Mouse (Mus musculus): ENCODE data around the gene 1700031F05Rik. TPM values are rescaled to one million over a fixed set of nuclear protein-coding genes. Genes with fewer than 3 reads are reported as not detected.
"Not testable (repeated sequence)": the region's sequence is repeated elsewhere in the genome, so short reads cannot be mapped to it uniquely, and the experiment has no call there.

Gene 1700031F05Rik
- not detected in 2 replicates for polyA plus RNA-seq (2015; fragmentation: Nextera tagmentation; extraction: Ambion mirVana)

DNA sequence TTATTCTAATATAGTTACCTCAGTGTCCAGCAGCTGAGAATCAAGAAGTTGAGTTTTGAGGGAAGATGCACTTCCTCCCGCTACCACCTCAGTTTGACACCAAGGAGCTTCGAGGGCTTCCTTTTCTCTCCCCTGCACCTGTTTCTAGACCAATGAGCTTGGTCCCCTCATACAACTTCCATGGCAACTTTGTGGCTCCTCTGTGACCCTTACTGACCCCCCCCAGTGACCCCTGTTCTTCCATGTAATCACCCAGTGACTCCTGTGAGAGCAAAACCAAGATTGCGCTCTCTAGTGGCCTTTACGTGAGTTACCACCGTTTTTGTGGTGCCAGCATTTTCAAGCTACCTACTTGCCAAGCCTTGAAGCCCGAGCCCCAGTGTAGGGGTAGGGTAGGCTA is at the start of gene 1700031F05Rik:
TSS of gene 1700031F05Rik (minus strand) at position 101 of the 400 bp plus-strand sequence.
- no peak for ATAC-seq (ENCODE audit: low FRiP score)
- no peak within 1 kb of the TSS for H3K27ac ChIP-seq
- H3K9ac ChIP-seq: no peak within 1 kb of the TSS
- no peak within 1 kb of the TSS for H3K4me2 ChIP-seq
- H3K27me3 ChIP-seq: 0 out of 2 replicates have a peak, but pooled peaks cover 3% of the 10 kb centered on the region
- H3K36me3 ChIP-seq: no peaks in the 10 kb centered on the region
- no peaks in the 10 kb centered on the region for H3K4me1 ChIP-seq (replicated peaks)
- H3K4me3 ChIP-seq: no peak within 1 kb of the TSS
- H3K9me3 ChIP-seq: no peaks in the 10 kb centered on the region
- 89% methylated on average over 6 of the region's 6 CpGs for WGBS

DNA sequence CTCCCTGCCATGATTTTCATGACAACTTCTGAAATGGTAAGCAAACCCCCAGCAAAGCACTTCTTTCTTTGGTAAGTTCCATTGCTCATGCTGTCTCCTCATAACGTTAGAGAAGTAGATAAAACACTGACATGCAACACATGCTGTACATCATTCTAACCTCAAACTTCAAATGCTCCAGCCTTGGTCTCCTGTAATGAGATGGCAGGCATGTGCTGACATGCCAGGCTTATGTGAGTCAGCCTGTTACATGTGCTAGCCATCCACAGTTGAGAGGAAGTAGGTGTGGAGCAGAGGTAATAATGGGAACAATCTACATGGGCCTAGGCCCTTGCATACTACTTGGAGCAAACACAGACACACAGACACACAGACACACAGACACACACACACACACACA is 47.1 kb upstream of the 1700031F05Rik start:
- not testable (repeated sequence) for H3K4me2 ChIP-seq; H3K9me3 ChIP-seq; H3K4me3 ChIP-seq; ATAC-seq (ENCODE audit: low FRiP score); H3K9ac ChIP-seq; H3K4me1 ChIP-seq (replicated peaks); H3K36me3 ChIP-seq; H3K27ac ChIP-seq
- WGBS: 76% methylated on average over 1 of the region's 1 CpGs
- H3K27me3 ChIP-seq: 0 out of 2 replicates have a peak, but pooled peaks cover 10% of the 10 kb centered on the region

- H3K27ac ChIP-seq; H3K9me3 ChIP-seq; H3K4me2 ChIP-seq; H3K4me1 ChIP-seq (replicated peaks); H3K4me3 ChIP-seq; H3K36me3 ChIP-seq; H3K9ac ChIP-seq; ATAC-seq (ENCODE audit: low FRiP score): not testable (repeated sequence)
- WGBS: 81% methylated on average over 9 of the region's 9 CpGs
- H3K27me3 ChIP-seq: peaks cover 26% of the 10 kb centered on the region; the same call in 1 of the 2 replicates
These were observed 40.8 kb upstream of the 1700031F05Rik start, which contains the start of the genes Dmrtc1a and 1700011M02Rik for GRCm38 (mm10) chrX:102908587-102908986. TSS of gene Dmrtc1a (minus strand) at chrX:102908687. TSS of gene 1700011M02Rik (plus strand) at chrX:102908905.

DNA sequence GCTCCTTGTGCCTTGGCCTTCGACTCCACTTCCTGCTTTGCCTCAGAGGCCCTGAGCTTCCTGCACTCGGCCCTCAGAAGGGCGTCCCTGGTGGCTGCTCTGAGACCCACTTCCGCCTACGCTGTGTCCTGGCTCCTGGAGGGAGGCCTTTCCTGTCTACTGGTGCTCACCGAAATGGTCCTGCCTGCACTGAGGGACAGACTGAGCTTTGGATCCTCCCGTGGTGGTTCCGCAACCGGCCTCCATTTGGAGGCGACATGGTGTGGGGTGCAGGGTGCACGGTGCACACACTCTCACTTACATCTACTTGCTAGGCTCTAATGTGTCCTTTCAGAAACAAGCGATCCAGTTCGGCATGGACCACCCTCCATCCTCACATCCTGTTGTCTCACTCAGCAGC is 13.3 kb downstream of the 1700031F05Rik start, which contains the start of gene Dmrtc1c2:
TSS of gene Dmrtc1c2 (minus strand) at position 101 of the 400 bp plus-strand sequence.
- H3K4me2 ChIP-seq; H3K4me1 ChIP-seq (replicated peaks); H3K27me3 ChIP-seq; H3K9ac ChIP-seq; H3K4me3 ChIP-seq; H3K9me3 ChIP-seq; H3K27ac ChIP-seq; ATAC-seq (ENCODE audit: low FRiP score); H3K36me3 ChIP-seq: not testable (repeated sequence)
- 80% methylated on average over 2 of the region's 13 CpGs for WGBS

DNA sequence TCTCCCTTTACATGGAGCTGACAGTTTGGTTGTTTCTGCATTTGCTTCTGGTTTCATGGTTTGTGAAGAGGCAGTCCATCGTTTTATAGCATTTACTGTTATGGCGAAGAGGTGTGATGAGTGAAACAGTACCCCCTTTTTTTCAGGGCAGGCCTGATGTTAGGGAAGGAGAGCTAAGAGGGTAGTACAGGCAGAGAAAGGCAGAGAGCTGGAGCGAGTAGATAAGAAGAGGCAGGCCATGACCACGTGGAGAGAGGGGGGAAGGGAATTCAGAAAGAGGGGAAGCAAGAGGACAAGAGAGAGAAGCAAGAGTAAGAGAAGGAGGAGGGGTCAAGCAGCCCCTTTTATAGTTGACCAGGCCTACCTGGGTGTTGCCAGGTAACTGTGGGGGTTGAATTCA is 55.5 kb downstream of the 1700031F05Rik start:
- Histone ChIP-seq H3K4me3 (no peak overlapping the region), H3K27me3 (peaks cover 12% of the 10 kb centered on the region; the same call in 1 of the 2 replicates), H3K27ac (no peak overlapping the region), H3K36me3 (no peaks in the 10 kb centered on the region), H3K4me1 (replicated peaks) (no peaks in the 10 kb centered on the region), H3K4me2 (no peak overlapping the region), H3K9ac (no peak overlapping the region), H3K9me3 (no peaks in the 10 kb centered on the region)
- WGBS: 70% methylated on average over 4 of the region's 4 CpGs
- no peak for ATAC-seq (ENCODE audit: low FRiP score)

Other genes starting within 250 kb of the 1700031F05Rik start
- 6.8 and 6.9 TPM in 2 replicates for gene Phka1, start 223.7 kb downstream of the 1700031F05Rik start, polyA plus RNA-seq (2015; fragmentation: Nextera tagmentation; extraction: Ambion mirVana)
- not detected in 2 replicates for gene Gm3880, start 181.0 kb downstream of the 1700031F05Rik start, polyA plus RNA-seq (2015; fragmentation: Nextera tagmentation; extraction: Ambion mirVana)
- not detected in 2 replicates for gene Gm9112, start 160.3 kb downstream of the 1700031F05Rik start, polyA plus RNA-seq (2015; fragmentation: Nextera tagmentation; extraction: Ambion mirVana)
- gene Dmrtc1b, start 160.1 kb downstream of the 1700031F05Rik start, polyA plus RNA-seq (2015; fragmentation: Nextera tagmentation; extraction: Ambion mirVana): not detected in 2 replicates
- not detected in 2 replicates for gene Dmrtc1c1, start 65.0 kb downstream of the 1700031F05Rik start, polyA plus RNA-seq (2015; fragmentation: Nextera tagmentation; extraction: Ambion mirVana)
- not detected in 2 replicates for gene Dmrtc1c2, start 13.4 kb downstream of the 1700031F05Rik start, polyA plus RNA-seq (2015; fragmentation: Nextera tagmentation; extraction: Ambion mirVana)
- 1.7 and 1.8 TPM in 2 replicates for gene Dmrtc1a, start 40.7 kb upstream of the 1700031F05Rik start, polyA plus RNA-seq (2015; fragmentation: Nextera tagmentation; extraction: Ambion mirVana)
- gene 1700011M02Rik, start 40.9 kb upstream of the 1700031F05Rik start, polyA plus RNA-seq (2015; fragmentation: Nextera tagmentation; extraction: Ambion mirVana): not detected in 2 replicates
- gene 1700018G05Rik, start 60.4 kb upstream of the 1700031F05Rik start, polyA plus RNA-seq (2015; fragmentation: Nextera tagmentation; extraction: Ambion mirVana): not detected in 2 replicates